Mouse (Mus musculus) heart, adult 18-20 months (tissue): Measurements from ENCODE around the gene Bcar3. TPM values are rescaled to one million over a fixed set of nuclear protein-coding genes. Genes with fewer than 3 reads are reported as not detected.

Source experiments
- DNase-seq, 2 experiments: peaks; one replicate each; pipeline ENCODE4 v3.0.0; 2021 to 2022; ENCODE audit warnings: mixed read lengths in 1 of 2
- total RNA-seq, 2 experiments: library from RNA; stranded (reverse); gene quantifications; 2 replicates each; pipeline ENCODE4 v1.2.3; 2021

Bcar3 gene
- total RNA-seq, 2 experiments from 2014 or later: 7.0 to 9.5 TPM

GRCm38 (mm10) chr3:122337992-122338391 is 44.1 kb downstream of the Bcar3 start:
- DNase-seq: no peak

DNA sequence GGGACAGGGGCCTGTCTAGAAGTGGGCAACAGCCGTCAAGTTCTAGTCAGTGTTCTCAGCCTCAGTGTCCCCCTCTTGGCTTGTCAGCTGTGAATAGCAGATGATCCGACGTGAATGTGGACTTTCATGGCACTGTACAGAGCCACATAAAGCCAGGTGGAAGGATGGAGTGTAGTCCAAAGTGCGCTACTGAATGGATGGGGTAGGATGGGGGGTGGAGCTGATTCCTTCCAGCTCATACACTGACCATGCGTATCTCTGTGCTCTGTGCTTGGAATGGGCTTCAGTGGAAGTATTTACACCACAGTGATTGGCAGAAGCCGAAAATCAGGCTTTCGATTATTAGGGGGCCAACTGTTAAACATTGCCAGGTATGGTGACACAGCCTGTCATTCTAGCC is 45.0 kb downstream of the Bcar3 start:
- no peak for DNase-seq

DNA sequence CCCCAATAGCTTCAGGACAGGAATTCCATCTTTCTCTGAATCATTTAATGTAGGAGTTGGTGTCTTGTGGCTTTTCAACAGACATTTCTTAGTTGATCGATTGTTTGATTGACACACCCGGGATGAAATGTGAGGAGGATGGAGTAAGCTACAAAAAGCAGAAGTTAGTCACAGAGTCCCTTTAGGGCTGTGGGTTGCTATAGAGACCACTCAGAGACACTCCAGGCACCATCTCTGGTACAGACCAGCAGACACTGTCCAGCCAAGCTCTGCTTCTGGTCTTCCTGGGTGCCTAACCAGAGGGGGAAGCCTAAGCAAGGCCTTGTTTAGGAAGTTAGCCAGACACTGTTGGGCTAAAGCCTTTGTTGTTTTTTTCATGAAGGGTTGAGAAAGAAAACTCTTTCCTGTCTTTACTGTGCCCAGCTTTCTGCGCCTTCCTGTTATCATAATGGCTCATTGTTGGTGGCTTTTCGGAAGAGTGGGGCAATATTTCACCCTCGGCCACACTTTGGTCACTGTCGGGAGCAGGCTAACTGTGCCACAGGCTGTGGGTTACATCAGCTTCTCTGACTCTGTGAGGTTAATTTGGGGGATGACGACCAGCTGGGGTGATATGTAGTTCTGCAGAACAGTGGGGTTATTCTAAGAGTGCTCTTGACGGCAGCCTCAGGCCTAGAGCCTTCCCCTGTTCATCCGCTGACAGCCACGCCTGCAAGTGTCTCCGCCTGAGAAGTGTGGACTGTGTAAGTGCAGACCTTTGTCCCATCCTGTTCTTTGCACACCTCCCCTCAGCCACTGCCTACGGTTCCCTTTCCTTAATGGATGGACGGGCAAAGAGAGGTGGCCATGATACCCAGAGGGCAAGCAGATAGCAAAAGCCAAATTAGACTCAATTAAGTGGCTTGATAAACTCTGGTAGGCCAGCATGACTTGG is 46.5 kb downstream of the Bcar3 start:
- no peak for DNase-seq

- DNase-seq: no peak
Measured at GRCm38 (mm10) chr3:122343437-122343853, 49.5 kb downstream of the Bcar3 start.

DNA sequence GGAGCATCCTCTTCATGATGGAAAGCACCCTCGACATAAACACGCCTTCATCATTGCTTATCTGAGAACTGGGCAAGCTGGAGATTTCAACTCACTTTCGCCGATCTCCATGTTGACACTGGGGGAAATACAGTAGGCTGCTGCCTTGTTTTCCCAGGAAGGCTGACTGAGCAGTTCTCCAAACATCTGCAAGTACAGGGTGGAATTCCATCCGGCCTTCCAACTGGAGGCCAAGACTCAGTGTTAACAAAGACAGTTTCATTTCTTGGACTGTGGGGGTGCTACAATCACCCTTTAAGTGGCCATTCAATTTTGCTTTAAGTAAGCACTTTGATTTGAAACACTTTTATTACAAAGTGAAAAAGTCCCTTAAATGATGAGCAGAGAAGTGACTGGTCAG is 50.4 kb downstream of the Bcar3 start:
- DNase-seq: no peak

- no peak for DNase-seq
Measured at GRCm38 (mm10) chr3:122345977-122346472, 52.1 kb downstream of the Bcar3 start.

GRCm38 (mm10) chr3:122346600-122346999 is 52.7 kb downstream of the Bcar3 start:
- no peak for DNase-seq

- no peak for DNase-seq
Measured at GRCm38 (mm10) chr3:122348677-122349076, 54.7 kb downstream of the Bcar3 start.

DNA sequence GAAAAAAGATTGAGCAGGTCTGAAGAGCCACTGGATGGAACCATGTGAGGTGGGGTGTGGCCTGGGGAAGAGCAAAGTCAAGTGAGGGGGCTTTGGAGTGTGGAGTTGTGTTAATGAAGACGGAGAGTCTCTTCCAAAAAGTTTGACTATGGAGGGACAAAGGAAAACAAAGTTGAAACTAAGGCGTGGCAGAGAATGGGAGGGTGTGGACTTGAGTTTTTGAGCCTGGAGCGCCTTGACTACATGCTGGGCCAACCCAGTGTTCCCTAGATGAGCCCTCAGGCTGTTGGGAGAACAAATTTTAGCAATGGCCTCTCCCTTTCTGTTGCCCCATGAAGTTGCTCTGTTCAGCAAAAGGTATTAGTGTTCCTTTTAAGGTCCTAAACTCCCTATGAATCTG is 58.9 kb downstream of the Bcar3 start:
- no peak for DNase-seq

GRCm38 (mm10) chr3:122359426-122359825 is 65.5 kb downstream of the Bcar3 start:
- DNase-seq: no peak

GRCm38 (mm10) chr3:122359954-122360353 is 66.0 kb downstream of the Bcar3 start:
- no peak for DNase-seq

- DNase-seq: peak; percentile 43 to 72
Measured at GRCm38 (mm10) chr3:122360721-122361138, 66.8 kb downstream of the Bcar3 start.

GRCm38 (mm10) chr3:122362719-122363118 is 68.8 kb downstream of the Bcar3 start:
- peak in 1 of 2 experiments; percentile 54 for DNase-seq

DNA sequence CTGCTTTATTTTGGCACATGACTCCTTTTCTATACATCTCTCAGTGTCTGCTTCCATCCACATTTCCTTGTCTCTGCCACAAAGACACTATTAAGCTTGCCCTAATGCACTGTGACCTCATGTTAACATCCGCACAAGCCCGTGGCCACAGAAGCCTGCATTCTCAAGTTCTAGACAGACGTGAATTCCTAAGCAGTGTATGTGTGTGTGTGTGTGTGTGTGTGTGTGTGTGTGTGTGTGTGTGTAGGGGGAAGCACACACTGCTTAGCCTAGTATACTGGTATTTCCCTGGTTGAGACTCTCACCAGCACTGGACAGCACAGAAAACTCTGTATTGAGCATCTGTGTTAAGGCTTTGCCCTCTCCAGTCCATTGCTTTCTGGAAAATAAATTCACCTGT is 70.6 kb downstream of the Bcar3 start:
- no peak for DNase-seq

GRCm38 (mm10) chr3:122365326-122365725 is 71.4 kb downstream of the Bcar3 start:
- DNase-seq: peak; percentile 40 to 64

GRCm38 (mm10) chr3:122371646-122372341 is 77.9 kb downstream of the Bcar3 start:
- DNase-seq: no peak

DNA sequence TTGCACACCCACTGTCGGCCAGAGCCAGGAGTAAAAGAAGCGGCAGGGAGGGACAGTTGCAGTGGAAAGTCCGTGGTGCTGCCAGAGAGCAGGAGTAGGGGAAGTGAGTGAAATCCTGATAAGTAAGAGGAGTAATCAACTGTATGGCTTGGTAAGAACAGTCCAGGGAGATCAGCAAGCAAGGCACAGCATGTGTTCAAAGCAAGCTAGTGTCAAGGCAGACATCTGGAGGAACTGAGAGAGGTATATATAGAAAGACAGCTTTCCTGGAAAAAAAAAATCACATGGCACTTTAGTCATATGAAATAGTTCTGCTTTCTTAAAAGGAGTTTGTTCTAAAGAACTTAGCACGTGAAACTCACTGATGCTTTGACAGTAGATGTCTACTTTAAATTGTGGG is 78.7 kb downstream of the Bcar3 start:
- DNase-seq: no peak

DNA sequence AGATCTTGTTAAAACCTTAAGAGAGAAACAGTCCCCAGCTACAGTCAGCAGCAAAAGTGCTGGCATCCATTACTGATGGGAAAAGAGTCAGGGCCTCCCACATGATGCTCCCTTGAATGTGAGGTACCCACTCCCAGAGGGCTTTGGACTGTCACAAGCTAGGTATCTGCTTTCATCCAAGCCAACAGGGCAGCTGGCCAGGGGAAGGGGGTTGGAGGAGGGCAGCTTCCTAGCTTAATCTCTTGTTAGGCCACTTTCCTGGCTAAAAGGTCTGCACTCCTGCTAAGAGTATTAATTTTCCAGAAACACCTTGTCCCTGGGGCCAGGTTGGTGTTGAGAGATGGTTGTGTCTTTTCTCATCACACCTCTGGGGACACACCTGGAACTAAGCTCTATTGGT is 82.1 kb downstream of the Bcar3 start:
- no peak for DNase-seq

DNA sequence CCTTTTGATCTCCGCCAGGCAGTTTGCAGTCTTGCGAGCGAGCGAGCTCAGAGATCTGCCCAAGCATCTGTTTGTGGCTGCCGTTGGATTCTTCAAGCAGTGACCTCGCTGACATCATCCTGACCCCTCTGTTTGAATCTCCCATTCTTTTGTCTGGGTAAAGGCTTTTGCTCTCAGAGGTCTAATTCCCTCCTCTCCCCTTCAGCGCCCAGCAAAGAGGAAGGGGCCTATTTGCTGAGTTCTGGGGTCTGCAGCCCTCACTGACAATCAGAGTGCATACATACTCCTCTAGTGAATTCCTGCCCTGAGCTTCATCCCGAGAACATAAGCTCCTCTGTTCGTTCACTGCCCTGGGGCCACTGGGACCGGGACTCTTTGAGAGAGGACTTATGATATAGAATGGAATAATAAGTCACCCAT is 82.5 kb downstream of the Bcar3 start:
- no peak for DNase-seq

DNA sequence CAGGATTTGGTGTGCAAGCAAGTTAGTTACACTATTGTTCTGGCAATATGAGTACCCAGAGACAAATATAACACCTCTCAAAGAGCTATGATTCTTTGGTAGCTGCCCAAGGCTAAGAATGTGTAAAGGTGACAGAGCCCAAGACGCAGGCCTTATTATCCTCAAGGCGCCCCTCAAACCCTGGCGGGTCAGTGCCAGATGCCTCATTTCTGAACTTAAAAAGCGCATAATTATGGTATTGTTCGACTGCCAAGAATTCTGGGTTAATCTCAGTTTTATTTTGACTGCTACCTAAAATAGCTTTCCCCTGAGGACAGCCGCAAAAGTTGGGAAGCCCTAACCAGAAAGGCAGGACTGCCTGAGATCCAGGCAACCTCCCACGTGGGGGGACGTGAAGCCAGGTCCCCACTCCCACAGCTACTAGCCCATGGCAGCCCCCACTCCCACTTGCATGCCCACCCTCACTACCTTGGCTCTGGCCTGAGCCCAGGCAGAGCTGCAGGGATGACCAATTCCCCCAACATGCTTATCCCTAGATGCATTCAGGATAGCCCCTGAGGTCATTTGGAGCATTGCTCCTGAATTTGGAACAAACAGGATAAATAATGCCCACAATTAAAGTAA is 83.0 kb downstream of the Bcar3 start:
- peak in 1 of 2 experiments; percentile 21 for DNase-seq

DNA sequence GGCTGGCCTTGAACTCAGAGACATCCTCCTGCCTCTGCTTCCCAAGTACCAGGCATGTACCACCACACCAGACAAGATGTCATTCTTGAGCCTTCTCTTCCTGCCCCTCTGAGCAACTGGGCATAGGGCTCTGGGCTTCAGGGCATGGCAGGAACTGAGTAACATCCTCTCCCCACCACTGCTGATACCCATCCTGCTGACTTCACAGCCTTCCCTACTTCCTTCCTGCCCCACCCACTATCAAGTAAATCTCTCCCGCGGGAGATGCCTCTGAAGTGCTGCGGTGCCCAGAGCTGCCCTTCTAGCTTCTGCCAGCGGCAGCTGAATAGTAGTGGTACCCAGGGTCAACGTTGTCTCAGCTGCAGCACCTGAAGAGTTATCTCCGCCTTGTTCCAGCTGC is 84.7 kb downstream of the Bcar3 start:
- no peak for DNase-seq

DNA sequence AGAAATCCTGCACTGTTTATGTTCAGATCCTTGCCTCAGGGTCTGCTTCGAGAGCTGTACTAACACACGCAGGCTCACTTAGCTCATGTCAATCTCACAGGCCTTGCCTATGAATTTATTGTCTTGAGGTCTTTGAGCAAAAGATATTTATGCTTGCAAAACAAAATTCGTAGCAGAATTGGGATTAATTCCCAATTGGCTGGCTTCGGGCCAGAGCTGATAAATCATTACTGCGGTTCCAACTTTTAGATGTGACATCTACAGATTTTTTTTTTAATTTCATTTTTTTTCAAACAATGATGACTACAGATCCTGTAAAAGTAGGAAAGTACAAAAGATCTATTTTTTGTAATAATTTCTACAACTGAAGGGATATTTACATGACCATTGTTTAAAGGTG is 86.8 kb downstream of the Bcar3 start:
- no peak for DNase-seq

DNA sequence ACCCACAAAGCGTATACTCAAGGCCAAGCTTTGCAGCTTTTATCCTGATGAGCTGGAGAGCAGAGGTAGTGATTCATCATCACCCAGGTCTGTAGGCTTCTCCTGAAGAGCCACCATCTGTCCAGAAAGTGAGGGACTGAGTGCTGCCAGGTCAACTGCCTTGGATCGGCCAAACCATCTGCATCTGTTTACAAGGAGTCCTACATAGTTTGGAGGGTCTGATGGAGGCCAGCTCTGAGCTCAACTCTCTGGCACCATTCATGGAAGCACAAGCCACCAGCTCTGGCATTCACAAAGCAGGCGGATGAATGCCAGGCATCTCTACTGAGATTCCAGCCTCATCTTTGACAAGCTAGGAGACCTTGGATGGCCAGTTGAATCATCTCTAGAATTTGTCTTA is 87.7 kb downstream of the Bcar3 start:
- DNase-seq: no peak
